Mouse (Mus musculus): ENCODE measurements around the gene Jpt2. TPM values are rescaled to one million over a fixed set of nuclear protein-coding genes. Genes with fewer than 3 reads are reported as not detected.
"Not testable (repeated sequence)": the region's sequence is repeated elsewhere in the genome, so short reads cannot be mapped to it uniquely, and the experiment has no call there.

Gene Jpt2
- 17.8 and 22.6 TPM in 2 replicates for polyA plus RNA-seq (2012; rRNA removed)

DNA sequence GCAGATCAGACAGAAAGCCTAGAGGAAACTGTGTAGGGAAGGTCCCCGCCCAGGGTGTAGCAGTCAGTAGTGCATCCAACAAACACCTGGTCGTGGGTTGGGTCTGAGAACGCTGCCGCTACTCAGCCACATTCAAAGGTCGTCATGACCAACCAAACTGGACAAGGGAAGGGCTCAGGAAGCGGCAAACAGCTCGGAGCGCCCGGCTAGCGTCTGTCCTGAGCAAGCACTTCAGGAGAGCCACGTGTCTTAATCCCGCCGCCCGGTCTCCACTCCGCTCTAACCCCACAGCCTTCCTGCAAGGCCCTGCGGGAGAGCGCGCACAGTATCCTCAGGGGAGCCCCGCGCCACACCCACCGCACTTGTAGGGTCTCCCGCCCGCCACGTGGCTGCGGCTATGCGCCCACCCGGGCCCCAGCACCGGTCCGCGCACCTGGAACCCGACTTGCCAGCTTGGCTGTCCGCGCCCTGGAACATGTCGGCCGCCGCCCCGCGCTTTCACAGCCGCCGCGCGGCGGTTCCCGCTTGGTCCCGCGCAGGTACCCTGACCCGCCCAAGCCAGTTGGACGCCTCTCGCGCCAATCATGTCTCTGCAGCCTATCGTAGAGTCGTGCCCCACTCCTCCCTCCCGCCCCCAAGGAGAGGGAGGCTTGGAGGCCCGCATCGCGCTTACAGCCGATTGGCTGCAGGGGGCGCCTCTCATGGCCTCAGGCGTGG, at the start of gene Jpt2:
Gene Jpt2 (minus strand): TSS at position 555 of the 717 bp plus-strand sequence.
- no peak for DNase-seq (ENCODE audit: low spot score)

DNA sequence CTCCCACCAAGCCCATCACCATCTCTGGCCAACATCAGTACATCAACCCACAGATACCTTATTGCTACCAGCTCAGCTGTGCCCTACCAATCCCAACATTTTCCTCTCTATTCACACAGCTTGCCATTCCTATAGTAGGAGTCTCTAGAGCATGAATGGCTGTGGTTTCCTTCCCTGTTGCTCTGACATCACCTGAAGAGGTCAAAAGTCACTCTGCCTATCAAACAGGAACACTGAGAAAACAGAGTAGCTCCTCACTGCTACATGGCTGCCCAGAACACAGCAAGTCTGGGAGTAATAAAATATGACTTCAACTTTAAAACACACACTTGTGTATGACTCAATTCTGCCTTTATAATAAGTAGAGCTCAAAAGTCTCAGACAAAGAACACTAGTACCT, 47.0 kb upstream of the Jpt2 start:
- no peak for DNase-seq (ENCODE audit: low spot score)

DNA sequence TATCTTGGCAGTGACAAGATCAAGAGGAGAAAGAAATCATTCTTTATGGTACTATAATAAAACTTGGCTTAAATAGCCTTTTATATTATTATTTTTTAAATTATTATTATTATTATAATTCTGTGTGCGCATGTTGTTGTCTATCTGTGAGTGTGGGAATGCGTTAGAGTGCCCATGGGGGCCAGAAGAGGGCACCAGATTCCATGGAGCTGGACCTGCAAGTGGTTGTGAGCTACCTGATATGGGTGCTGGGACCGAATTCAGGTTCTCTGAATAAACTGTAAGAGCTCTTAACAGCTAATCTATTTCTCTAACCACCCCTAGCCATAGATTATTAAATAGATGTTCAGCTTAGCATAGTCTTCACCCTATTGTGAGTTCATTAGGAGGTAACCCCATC, 44.6 kb upstream of the Jpt2 start:
- no peak for DNase-seq (ENCODE audit: low spot score)

DNA sequence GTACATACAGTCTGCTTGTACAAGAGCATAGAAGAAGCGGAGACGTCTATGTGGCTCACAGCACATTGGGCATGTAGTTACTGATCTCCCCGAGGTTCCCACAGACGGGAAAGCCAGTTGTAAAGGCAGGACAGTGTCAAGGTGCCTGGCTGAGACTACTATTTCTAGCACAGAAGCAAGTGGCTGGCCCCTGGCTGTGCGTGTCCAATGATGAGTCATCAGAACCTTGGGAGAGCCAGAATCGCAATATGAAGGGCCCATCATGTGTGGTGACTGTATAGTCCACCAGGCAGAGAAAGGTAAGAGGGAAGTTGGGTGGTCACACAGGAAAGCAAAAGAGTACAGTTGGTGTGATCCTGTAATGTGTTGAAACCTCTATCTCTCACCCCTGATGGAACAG, 34.2 kb upstream of the Jpt2 start:
- DNase-seq (ENCODE audit: low spot score) = no peak

DNA sequence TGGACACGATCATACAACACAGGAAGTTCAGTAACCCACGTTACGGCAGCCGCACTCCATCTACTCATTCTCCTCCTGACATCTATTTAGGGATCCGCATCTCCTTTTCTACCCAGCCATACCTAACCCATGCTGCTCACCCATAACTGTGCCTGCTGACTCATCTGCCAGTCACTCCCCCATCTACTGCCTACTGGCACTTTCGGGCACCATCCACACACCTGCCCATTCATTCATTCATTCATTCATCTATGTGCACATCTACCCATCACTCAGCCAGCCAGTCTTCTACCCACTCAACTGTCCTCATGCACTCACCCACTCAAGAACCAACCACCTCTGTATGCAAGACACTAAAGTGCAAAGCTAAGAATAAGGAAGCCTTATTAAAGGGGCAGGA, 26.7 kb upstream of the Jpt2 start:
- no peak for DNase-seq (ENCODE audit: low spot score)

DNA sequence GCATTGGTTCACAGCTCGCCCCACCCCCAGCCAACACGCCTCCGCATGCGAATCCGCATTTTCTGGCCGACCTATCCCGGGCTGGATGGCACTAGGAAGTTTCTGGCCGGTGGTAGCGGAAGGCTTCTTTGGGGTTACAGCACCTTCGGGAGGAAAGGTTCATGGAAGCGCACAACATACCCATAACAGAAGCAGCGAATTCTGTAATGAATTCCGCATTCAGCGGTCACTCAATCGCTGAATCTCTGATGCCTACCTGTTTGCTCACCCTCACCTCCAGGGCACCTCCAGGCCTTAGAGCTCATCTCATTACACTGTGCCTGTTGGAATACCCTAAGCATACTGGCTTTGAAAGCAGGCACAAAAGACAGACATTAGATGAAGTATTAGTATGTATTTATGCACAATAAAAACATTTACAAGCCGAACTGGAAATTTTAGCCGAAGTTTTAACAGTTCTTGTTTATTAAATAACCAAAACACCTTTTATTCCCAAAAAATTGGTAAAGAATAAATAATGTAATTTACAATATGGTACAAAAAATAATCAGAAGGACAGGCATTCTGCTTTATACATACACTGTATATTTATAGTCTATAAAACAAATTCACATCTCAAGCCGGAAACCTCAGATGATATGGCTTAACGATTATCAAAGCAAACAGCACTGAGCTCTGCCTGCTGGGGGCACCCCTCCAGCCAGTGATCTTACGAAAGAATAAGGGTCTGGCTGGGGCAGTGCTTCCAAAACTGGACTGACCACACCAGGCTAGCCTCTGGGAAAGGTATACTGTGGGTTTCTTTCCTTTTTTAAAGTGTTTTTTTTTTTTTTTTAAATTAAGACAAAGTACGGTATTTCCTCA, 595 bp upstream of the Jpt2 start:
- peak; percentile 91 for DNase-seq (ENCODE audit: low spot score)

DNA sequence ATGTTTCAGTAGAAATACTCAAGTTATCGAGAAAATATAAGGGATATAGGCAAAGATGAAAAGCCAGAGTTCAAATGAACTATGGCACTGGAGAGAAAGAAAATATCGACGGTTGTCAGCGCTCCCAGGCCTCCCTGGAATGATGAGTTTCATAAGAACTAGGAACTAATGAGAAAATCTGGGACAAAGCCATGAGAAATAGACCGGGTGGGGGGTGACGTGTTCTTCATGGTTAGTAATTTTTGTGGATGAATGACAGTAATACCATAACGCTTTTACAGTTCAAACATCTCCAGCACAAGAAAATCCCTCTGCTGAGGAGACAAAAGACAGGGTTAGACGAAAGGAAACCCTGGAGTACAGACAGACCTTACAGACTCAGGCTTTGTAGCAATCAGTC, 1.1 kb downstream of the Jpt2 start:
- no peak for DNase-seq (ENCODE audit: low spot score)

DNA sequence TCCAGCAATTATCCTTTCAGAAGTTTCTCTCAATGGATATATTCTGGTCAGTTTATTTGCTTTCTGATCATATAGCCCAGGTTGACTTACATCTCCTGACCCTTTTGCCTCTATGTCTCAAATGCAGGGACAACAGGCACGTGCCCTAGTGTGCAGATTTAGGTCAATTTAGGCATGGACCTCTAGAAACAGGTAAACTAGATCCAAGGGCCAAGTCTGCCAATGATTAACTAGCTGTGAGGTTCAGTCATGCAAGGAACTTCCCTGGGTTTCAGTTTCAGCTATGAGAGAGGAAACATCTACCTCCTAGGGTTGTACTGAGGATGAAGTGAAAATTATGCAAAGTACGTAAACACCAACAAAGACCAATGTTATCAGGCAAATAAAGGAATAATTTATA, 7.2 kb downstream of the Jpt2 start:
- no peak for DNase-seq (ENCODE audit: low spot score)

DNA sequence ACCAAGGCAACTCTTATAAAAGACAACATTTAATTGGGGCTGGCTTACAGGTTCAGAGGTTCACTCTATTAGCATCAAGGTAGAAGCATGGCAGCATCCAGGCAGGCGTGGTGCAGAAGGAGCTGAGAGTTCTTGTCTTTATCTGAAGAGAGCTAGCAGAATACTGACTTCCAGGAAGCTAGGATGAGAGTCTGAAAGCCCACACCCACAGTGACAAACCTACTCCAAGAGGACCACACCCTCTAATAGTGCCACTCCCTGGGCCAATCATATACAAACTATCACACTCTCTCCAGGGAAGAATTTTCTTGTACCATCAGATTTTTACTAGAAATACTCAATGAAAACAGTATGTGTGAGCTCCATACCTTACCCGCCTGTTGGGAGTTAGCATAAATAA, 9.8 kb downstream of the Jpt2 start:
- no peak for DNase-seq (ENCODE audit: low spot score)

DNA sequence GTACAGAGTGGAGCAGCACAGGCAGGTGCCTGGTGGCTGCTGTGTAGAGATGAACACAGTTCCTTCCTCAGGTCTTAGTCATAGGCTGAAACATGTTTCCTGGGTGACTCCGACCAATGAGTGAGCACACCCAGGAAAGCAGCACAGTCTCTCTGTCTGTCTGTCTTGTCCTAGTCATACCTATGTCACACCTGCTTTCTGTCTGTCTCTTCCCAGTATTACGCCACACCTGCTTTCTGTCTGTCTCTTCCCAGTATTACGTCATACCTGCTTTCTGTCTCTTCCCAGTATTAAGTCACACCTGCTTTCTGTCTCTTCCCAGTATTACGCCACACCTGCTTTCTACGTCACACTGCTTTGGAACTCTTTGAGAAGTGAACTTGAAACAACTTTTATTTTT, 12.3 kb downstream of the Jpt2 start:
- DNase-seq (ENCODE audit: low spot score) = no peak

DNA sequence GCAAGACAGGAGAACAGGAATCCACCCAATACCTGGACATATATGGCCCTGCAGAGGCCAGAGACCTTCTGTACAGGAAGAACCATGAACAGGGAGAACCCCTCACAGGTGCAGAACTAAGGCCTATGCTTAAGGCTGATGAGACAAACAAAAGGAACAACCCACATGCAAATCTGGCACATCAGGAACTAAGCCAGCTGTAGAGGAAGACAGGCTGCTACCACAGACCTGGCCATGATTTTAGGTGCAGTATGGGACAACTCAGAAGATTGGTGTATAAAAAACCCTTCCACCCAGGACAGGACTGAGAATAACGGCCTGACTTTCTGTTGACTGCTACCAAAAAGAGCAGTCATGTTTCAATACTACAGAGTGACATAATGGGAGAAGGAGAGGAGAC, 16.9 kb downstream of the Jpt2 start:
- DNase-seq (ENCODE audit: low spot score) = not testable (repeated sequence)

DNA sequence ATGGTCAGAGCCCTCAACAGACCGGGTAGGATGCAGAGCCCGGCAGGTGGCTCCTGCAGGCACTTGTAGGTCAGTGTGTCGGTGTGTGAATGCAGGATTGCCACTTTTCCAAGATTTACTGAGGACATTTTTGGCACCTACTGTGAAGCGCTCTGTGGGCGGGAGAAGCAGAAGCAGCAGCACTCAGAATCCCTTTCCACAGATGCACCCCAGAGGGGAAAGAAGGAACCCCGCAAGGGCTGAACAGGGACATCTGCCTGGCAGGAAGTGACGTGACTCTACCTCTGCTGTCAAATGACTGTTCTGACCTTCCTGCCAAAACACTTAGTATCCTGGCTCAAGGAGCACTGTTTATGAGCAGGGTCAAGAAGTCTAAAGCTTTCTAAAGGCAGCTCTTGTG, 17.5 kb downstream of the Jpt2 start:
- no peak for DNase-seq (ENCODE audit: low spot score)

DNA sequence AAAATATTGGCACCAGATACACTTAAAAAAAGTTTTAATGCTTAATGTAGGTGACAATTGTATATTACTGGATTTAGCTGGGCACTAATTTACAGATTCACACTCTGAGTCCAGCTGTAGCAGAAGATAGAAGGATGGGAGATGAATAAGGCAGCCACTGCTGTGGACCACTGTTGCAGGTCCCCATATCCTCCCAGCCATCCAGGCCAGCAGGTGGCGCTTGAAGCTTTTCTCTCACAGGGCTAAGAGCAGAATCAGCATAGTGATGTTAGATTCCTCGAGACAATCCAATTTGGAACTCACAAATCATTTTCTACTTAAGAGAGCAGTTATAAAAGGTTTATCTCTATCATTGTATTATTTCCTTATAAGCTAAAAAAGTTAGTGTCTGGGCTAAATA, 18.0 kb downstream of the Jpt2 start:
- not testable (repeated sequence) for DNase-seq (ENCODE audit: low spot score)

DNA sequence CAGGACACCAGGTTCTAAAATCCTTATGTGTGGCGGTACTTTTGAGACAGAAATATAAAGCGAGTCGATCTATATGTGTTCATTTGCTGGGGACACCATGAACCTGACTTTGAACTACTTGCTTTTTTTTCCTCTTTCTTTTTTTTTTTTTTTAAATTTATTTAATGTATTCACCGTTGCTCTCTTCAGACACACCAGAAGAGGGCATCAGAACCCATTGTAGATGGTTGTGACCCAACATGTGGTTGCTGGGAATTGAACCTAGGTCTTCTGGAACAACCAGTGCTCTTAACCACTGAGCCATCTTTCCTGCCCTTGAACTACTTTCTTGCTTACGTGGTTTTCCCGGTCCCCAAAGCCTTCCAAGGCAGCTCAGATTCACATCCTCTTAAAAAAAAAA, 23.2 kb downstream of the Jpt2 start:
- DNase-seq (ENCODE audit: low spot score) = no peak

DNA sequence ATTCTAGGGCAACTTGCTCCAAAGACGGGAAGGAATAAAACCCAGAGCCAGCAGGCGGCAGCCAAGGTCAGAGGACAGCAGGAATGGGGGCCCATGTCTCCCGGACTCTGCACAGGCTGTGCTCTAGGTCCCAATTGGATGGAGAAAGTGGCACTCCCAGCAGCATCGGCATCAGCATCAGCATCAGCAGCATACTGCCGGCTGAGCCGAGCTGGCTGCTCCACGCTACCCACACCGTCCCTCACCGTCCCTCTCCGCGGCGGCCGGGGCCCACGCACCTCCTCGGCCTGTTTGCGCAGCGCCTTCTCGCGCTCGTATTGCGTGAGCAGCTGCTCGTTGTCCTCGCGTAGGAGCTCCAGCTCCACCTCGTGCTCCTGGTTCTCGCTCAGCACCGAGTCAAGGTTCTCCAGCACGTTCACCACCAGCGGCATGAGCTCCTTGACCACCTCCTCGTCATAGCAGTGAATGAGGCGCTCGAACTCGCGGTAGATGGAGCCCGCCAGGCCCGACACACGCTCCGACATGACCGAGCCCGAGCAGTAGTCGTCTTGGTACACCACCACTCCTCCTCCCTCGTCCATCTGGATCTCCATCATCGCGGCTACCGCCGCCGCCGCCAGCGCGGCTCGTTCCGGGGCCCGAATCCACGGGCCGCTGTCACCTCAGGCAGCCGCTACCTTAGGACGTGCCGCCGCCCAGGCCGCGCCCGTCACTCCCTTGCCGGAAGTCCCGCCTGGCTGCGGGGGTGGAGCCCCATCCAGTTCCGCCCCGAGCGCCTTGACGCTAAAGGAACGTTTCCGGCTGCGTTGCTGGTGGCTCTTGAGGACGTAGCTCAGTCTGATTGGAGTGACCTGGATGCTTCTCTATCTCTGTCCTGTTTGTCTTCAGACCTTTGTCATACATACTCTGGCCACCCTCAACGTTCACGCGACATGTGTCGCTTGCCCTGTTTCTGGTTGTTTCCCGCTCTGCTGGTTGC, 23.9 kb downstream of the Jpt2 start, which contains the start of gene Mapk8ip3:
Gene Mapk8ip3 (minus strand): TSS at position 719 of the 979 bp plus-strand sequence.
- DNase-seq (ENCODE audit: low spot score) = peak; percentile 91

DNA sequence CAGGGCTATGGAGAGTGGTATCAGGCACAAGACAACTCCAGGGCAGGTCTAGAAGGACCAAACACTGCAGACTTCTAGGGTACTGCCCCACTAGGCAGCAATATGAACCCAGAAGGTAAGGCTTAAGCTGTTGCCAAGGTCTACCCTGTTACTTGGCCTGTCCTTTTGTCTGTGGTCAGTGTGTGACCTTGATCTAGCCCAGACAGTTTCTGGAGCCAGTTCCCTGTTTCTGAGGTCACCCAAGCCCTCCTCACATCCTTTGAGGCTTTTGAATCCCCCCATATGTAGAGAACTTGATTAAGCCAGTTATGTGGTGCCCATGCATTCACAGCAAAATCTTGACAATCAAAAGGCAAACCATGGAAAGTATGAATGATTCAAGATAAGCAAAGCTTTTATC, 24.8 kb downstream of the Jpt2 start:
- no peak for DNase-seq (ENCODE audit: low spot score)

DNA sequence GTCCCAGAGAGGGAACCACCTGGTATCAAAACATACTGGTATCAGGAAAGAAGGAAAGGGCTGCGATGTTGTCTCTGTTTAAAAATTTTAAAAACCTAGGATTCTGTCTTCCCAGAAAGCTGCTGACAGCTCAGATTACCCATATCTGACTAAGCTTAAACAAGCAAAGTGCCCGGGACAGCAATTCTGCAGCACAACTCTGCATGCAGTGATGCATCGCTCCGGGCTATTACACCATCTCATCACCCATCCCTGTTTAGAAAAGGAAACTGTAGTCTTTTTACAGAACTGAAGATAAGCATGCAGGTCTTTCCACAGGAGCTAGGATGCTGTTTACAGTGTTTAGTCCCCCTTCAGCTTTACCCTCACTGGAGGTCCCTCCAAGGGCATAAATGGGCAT, 25.6 kb downstream of the Jpt2 start:
- DNase-seq (ENCODE audit: low spot score) = no peak

DNA sequence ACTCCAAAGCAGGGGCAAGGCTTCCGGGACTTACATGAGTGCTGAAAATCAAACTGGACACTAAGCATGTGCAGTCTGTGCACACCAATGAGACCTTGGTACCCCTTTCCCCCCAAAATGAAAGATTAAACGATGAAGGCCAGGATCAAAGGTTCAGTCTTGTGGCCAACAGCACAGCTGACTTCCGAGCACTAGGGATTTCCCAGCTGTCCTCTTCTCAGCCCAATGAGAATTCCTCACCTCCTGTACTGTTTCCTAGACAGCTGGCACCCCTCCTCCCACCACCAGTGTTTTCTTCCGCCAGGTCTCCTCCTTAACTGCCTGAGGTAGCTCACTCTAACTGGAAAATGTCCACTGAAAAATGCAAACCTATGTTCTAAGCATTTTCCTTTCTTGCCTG, 27.3 kb downstream of the Jpt2 start:
- no peak for DNase-seq (ENCODE audit: low spot score)

DNA sequence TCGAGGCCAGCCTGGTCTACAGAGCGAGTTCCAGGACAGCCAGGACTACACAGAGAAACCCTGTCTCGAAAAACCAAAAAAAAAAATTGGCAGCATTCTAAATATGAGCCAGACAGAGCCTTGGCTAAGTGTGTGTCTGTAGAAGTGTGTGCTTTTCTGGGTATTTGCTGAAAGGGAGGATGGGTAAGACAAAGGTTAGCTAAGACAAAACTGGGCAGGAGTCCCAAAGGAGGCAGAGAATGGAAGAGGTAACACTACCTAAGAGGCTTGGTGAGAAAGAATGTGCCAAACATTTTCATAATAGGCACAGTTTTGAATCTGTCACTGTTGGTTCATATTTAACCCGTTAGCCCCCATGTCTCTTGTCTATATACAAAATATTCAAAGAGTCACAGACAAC, 28.1 kb downstream of the Jpt2 start:
- DNase-seq (ENCODE audit: low spot score) = no peak

DNA sequence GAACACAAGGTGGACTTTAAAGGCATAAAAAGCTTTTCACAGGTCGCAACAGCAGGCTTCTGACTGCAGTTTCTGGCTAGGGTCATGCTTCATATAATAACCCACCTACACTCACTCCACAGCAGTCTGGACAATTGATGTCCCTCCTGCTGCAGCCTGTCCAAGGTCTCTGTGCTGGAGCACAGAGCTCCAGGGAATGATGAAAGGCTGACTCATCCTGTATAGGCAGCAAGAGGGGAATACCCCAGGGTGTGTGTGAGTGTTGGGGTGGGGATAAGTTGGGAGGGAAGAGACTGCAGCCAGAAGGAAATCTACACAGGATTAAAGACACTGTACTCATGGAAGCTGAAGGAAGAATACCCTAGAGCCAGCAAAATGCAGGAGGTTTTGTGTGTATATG, 31.0 kb downstream of the Jpt2 start:
- DNase-seq (ENCODE audit: low spot score) = no peak

DNA sequence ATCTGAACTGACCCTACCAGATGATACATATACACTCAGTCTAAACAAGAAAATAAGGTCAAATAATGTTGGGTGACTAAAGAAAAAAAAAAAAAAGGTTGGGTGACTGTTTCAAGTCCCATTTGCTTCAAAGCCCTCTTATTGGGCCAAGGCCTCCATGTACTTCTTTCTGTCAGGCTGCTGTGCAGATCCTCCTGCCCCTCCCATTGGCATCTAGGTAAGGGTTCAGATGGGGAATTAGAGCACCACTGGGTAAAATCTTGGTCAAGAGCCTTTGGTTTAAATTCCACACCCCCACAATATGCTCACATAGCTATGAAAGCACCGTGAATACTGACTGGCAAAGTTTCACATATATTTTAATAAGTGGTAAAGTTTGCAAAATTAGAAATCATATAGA, 37.2 kb downstream of the Jpt2 start:
- DNase-seq (ENCODE audit: low spot score) = no peak

DNA sequence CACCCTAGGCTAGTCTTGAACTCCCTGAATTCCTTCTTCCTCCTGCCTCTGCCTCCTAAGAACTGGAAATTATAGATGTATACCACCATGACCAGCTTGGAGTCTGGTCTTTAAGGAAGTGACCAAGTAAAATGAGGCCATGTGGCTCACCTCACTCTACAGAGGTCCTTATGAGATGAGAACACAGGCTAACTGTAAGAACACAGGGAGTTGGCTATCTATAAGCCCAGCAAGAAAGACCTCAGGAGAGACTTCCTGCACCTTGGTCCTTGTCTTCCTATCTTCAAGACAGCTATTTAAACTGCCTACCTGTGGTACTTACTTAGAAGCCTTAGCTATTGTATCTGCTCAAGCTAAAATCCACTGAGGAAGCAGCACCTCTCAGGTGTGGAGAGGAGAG, 46.5 kb downstream of the Jpt2 start:
- DNase-seq (ENCODE audit: low spot score) = no peak
